Mouse (Mus musculus): ENCODE measurements at regions not wholly inside any gene's neighbourhood (a gene's known extent, or its start where the extent isn't known, plus 50 kb on each side); places are given as distances from the start of the nearest gene placed in this dataset.

DNA sequence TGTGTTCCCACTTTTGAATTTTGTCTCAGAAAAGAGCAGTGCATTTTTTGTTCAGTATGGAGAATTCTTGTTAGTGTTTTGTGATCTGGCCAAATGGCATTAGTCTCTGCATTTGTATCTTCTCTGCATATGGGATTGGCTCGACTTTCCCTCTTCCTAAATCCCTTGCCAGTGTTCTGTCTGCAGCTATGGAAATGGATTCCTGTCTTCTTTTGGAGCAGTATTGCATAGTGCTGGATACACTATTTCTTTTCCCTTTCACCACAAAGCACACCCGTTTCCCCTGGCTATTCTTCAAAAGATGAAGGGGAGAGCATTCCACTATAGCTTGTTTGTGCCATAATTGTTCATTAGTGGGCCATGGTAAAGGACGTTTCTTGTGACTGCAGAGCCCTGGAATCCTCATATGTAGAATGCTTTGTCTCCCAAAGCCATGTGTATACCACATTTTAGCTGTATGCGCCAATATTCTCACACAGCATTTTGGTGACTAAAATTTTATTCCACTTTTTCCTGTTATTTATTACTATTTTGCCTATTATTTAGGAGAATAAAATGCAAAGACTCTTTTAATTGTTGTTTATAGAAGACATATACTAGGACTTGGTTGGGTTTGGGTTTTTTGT lies 197.8 kb downstream of the Hs3st1 start:
- no peak for DNase-seq

DNA sequence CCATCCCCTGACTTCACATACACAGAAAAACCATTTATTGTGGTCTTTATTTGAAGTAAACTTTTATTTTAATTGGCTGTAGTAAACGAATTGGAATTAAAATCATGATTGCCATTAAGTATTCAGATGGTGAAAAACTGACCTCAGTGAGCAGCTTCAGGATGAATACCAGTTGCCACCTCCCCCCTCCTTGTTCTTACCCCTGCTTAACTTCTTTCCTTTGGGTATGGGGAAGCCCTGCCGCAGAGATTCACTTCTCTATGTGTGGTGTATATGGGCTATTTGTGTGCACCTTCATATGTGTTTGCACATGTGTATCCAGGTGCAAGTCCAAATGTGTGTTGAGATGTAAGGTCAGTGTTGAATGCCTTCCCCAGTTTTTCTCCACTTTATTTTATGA lies 218.2 kb downstream of the Hs3st1 start:
- DNase-seq: no peak

DNA sequence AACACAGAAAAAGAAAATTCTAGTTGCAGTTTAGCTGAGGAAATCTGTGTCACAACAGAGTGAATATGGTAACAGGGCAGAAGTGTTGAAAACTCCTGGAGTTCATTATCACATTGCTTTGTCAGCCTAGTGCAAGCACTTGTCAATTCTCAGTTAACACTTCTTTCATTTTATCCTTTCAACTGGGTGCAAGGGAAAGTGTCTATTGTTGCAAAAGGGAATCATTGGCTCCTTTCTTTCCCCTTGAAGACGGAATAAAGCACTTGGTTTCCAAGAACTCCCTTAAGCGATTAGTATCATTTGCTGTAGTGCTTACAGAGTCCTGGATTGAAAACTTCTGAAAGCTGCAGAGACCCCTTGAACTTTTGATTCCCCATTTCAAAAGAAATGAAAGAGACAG lies 218.9 kb downstream of the Hs3st1 start:
- no peak for DNase-seq

DNA sequence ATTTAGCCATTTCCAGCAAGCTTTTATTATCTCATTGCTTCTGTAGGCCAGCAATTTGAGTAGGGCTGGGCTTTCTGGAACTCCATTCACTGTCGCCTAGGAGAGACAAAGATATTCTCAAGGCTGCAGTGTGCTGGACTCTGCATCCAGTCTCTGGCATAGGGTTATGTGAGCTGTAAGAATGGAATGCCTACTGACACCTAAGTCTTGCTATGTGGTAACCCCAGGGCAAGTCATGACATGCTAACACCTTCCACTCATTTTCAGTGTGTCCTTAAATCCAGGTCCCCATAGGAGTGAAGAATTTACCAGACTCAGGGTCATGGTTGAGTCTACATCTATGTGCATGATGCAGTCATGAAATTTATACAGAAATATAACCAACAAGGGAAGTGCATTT lies 245.0 kb downstream of the Hs3st1 start:
- DNase-seq: no peak

DNA sequence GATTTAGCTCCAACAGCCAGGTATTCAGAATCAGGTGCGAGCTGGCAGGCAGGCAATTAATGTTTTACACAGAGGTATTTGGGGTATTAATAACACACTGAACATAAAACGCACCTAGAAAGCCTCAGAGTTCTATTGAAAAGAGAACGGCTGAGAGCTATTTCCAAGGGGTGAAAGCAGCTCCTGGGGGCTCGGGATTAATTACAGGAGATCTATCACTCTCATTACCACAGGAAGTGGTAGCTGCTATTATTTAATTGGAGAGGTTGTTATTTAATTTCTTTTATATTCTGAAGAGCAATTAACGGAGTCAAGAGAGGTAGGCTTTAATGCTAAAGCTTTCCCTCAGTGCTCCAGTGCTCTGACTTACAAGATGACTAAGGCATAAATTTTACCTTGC lies 272.5 kb downstream of the Hs3st1 start:
- DNase-seq: no peak

DNA sequence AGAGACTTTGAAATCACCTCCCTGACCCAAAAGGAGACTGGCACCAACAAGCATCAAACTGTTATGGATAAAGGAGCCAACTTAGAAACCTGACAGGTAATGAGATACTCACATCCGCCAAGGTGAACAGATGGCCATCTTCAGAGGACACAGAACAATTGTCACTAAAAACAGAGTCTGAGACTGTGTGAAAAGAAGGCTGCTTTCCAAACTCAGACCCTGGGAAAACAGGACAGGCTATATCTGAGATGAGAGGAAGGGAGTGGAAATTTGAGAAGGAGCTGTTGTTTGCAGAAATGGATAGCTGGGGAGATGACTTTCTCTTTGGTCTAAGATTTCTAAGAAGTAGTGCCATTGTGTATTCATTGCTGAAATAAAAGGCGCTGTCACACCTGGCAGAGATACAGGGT lies 297.2 kb downstream of the Hs3st1 start:
- no peak for DNase-seq

DNA sequence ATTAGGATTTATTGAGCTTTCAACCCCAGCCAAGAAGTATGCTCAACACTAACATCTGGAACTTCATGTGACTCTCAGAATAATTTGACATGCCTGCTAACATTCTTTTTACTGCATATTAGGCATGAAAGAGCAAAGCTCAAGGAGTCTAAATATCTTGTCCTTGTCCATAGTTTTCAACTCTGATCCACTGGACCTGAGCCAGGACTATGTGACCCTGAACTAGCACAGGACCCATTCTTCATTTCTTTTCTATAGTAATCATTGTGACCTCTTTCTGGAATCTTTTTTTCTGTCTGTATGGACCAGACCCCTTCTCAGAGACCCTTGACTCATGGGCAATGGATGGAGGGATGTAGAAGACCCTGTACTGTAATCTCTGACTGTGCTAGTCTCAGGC lies 301.6 kb downstream of the Hs3st1 start:
- no peak for DNase-seq

DNA sequence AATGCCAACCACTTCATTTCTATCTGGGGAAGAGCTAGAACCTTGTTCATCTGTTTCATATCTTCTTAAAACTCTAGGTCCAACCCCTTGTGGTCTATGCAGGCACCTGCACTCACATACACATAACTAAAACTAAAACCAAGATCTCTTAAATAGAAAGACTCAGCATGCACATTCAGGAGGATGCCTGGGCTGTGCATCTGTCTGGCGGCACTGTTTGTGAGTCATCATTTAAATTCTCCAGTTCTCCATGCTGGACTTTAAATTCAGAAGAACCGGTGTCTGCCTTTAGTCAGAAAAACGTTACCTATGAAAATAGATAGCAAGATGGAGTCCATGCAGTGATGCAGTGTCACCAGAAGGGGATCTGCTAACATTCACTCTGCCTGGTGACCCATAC lies 314.5 kb downstream of the Hs3st1 start:
- DNase-seq: no peak

DNA sequence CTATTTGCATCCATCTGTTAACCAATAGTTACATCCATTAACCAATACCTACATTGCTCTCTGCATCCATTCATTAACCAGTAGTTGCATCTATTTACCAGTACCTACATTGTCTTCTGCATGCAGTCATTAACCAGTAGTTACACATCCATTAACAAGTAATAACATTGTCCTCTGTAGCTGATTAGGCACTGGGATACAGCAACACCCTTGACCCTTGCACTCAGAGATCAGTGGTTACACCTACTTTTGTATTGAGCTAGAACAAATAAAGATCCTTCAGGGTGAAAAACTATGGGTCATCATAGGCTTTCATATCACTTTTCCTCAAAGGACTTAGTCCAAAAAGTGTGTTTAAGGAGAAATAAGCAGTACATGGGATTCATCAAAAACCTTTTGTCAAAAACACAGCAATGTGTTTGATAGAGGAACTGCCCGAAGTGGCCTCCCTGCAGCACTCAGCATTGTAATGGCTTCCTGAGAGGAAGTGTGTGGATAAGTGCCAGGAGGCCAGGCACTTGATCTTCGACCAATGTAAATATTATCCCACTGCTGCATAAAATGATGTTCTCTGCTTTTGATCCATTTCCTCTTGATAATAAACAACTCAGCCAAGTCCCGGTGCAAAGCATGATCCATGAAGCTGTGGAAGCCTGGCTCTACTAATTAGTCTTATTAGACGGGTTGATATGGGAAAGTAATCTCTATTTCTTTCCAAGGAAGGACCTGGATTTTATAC lies 317.6 kb downstream of the Hs3st1 start:
- DNase-seq: no peak

DNA sequence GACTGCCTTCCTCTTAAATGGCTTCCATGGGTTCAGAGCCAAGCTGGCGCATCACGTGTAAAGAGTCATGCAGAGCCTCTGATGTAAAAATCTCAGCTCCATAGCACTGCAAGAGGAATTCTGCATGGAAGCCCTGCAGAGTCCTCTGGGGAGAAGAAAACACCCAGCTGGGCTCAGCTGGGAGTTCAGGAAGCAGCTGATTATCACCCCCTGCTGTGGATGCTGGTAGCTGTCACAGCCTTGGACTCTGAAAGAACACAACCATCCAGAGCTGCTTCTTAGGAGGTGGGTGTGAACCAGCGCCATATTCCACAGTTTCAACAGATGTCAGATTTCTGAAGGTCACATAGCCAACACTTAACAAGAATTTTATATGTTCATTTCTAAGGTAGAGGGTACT lies 329.2 kb downstream of the Hs3st1 start:
- no peak for DNase-seq

DNA sequence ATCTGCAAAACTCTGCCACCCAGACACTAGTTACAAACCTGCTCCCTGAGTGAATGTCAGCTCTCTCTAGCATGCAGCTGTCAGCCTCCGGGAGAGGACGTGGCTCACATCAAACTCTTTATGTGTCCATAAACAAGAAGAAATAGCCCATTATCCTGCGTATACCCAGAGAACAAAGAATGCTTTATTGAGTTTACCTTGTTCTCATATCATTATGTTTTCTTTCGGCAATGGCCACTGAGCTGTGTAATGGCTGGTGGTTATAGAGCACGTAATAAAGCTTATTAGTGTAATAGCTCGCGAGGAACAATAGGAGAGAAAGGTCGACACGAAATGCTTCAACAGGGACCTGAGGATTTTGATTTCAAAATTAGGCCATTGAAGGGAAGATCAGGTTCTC lies 331.6 kb downstream of the Hs3st1 start:
- no peak for DNase-seq

DNA sequence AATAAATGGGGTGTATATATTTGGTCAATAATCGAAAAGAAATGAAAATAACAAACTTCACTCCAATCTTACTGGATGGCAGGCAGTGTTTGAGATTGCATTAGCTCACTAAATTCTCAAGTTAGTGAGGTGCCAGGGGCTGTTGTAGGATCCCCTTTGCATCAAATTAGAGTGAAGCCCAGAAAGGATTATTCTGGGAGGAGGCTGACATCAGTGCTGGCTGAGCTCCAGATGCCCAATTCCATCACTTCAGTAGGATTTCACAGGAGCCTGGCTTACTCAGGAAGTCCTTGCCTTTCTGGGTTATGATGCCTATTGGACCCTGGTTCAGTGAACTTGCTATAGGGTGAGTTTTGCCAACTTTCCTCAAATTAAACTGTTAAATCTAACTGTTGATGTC lies 336.5 kb downstream of the Hs3st1 start:
- no peak for DNase-seq

DNA sequence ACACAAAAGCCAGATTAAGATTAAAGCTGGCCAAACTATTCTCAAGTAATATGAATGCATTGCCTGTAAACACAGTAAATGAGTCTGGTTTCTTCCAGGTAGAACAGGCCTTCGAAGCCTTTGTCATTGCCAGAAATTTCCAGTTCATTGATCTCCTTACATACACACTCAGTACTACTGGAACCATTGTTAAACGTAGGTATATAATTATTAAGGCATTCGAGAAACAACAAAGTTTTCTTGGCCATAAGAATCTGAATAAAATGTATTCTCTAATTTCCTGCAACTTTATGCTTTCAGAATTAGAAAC lies 337.5 kb downstream of the Hs3st1 start:
- DNase-seq: no peak

DNA sequence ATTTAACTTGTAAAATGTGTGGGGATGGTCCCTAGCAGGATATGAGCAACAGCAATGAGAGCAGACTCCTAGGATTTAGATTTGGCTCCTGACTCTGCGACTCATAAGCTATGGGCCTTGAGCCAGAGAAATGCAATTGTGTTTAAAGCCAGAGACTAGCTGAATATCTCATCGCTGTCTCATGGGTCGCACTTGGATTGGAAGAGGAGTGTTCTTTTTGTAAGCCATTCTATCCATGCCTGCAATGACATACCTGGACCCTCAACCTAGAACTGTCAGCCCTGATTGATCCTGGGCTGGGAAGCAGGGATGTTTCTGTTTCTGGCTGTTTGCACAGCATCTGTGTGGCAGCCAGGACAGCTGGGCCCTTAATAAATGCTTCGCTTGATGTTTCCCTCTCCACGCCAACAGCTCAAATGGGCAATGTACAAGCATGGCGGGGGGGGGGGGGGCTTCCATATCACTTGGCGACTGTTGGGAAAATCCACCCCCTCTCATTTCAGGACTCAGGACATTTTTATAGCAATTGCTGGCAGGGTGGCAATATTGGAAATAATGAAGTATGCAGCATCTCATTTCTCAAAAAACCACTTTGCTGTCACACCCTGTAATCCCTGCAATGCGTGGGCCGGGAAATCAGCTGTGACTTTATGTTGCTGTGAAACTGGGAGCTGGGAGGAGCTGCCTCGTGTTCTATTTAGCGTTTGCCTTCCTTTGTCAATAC lies 338.0 kb downstream of the Hs3st1 start:
- no peak for DNase-seq

DNA sequence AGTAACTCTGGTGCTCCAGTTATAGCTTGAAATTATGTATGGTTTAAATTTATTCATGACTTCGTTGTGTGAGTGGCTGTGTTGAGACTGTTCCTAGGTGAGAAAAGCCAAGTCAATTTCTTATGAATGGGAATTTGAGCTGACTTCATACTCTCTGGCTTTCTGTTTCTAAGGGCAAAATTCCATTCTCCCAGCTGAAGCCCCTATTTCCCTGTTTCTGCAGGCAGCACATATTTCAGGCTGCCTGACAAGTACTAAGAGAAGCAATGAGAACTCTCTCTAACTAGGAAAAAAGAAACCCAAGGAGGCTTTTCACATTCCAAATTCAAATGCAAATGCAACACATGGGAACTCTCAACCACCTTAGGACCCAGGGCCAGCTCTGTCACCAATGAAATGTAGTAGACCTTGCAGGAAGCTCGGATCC lies 338.7 kb downstream of the Hs3st1 start:
- DNase-seq: no peak

DNA sequence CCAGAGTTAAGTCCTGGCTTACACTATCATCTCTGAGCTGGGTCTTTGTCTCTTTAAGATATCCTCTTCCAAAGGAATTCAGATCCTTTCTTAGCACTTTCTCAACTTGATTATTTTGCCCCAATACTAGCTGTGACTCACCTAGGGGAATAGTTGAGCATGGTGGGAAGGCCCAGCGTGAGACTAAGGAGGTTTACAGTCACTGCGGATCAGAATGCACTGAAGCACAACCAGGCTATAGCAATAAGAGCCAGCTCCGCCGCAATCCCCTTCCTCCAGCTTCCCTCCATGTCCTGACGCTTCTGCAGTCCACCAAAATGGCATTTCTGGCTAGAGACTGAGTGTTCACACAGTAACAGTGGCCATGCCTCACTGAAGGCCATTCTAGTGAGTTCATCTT lies 342.5 kb downstream of the Hs3st1 start:
- no peak for DNase-seq

DNA sequence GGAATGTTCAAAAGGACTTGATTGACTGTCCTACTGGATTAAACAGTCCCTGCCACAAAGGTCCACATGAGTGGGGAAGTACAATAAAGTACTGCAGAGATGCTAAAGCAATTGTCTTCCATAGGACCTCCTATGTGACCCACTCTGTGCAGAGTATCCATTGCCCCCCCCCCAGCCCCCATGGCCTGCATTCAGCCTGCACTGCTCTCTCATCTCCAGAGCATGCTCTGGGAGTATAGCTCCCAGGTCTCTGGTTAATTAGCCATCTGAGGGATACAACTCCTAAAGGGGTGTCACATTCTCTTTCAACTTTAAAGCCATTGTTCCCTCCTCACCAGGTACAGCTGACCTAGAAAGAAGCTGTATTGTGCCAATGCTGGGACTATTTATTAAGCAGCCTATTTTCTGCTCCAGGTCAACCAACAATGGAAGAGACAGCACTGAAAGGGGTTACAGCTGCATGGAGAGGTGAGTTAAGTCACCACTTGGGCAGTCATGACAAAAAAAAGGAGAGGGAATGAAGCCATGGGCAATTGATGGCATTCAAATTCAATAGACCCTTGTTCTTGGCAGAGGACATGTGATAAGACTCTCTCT lies 364.8 kb downstream of the Hs3st1 start:
- DNase-seq: no peak

DNA sequence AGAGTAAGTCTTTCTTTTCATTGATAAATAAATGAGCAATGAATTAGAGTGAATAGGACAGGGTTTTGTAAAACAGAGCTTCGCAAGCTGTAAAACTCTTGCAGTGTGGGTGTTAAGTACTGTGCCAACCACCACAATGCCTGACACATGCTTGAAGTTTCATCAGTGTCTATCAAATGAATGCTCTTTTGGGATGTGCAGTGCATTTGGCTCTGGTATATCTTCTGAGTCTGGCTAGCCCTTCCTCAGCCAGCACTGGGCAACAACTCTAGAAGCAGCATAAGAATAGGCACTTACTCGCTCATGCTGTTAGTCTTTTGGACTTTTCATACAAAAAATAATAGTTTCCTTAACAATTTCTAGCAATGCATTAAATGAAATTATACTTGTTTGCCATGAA lies 370.9 kb downstream of the Hs3st1 start:
- no peak for DNase-seq

DNA sequence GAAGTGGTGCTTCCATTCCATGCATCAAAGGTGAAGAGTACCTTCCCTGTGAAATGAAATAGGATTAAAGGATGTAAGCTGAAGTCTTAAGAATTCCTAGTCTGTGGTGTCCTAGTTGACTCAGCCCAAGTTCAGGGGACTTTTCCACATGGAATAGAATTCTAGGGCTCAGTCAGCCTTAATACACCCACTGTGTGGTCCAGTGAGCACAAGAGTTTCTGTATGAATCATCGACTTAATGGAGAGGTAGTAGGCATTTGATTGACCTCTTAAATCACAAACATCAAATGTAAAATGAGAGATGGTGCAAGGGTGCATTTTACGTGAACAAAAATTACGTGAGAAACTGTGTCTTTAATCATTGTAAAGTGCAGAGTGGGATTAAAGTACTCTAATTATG lies 381.1 kb downstream of the Hs3st1 start:
- no peak for DNase-seq

DNA sequence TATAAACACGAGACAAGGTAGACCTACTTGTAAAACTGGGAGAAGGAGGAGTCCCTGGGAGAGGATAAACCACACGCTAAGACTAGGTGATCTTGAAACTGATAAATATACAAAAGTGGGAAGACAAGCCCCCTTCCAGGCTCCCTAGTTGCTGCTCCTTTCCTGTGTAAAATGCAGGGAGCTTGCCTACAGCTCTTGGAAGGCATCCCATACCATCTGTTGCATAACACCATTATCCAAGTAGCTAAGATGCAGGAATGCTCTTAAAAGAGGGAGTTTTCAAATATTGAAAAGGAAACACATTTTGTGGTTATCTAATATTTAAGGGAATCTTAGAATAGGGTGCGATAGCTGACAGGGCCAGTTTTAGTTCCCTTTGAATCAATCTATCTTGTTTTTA lies 406.6 kb downstream of the Hs3st1 start:
- DNase-seq: no peak

DNA sequence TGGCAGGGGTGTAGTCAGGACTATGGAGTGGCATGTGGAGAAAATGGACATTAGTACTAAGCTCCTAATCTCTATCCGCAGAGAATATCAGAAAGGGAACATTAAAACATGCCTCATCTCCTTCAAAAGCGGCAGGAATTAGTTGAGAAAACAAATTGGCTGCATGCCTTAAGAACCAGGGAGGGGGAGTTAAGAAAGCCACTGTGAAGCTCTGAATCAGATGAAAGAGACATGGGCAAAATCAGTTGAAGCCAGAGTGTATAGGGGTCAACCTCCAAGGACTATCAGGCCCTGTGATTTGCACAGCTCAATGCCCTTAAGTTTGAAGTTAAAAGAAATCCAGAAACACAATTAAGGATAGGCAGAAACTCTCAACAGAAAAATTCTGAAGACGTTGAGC lies 408.3 kb downstream of the Hs3st1 start:
- DNase-seq: no peak

DNA sequence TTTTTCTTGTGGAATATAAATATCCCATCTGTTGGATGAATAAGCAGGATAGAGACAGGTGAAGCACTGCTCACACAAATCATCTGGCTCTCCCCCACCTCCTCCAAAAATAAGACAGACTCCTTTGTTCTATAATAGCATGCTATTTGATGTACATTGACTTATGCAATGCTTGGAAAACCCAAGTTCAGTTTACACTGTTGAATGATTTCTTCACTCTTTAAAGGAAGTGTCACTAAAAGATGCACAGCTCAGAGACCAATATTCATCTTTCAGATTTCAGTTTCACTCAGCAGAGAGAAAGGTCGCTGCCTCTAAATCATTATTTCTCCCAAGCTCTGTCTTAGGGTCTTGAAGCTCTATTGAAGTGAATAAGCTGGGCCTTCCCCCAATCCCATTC lies 417.4 kb downstream of the Hs3st1 start:
- DNase-seq: no peak

DNA sequence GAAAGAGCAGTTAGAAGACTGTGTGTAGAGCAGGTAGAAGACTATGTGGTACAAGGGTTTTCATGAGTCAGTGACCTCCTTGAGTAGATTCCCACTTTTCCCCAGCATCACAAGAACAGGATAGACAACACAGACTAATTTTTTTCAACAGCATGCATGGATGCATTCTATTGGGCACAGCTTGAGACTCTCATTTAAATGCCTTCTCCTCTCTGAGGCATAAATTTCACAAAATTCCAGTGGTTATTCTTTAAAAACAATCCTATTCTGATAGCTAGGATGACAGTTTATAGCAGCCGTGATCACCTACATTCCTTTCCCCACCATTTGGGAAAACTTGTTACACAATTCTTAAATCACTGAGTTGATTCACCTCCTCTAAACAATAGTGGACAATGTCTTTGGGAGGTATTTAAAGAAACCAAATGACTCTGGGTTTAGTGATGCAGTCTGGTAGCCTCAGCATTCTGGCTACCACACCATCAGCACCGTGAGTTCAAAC lies 418.7 kb downstream of the Hs3st1 start:
- DNase-seq: no peak

DNA sequence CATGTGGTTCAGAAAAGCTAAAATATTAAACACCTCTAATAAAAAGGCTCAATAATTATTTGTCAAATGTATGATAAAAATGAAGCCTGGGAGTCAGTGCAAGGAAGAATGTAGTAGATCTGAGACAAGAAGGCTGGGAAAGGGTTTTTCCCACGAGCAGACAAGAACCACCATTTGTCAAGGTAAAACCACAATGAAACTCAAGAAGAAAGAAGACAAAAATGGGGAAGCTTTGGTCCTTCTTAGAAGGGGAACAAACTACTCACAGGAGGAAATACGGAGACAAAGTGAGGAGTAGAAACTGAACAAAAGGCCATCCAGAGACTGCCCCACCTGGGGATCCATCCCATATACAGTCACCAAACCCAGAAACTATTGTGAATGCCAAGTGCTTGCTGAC lies 420.0 kb downstream of the Hs3st1 start:
- DNase-seq: no peak

All from spleen, adult 18-20 months (tissue).